Mouse (Mus musculus): ENCODE results near the gene Trim10. TPM values are rescaled to one million over a fixed set of nuclear protein-coding genes. Genes with fewer than 3 reads are reported as not detected.

Trim10 gene
- polyA plus RNA-seq, 1 experiment from 2014 or later: 0.70 TPM

- Histone ChIP-seq H3K4me2 (ENCODE audit: low read length) (no peak overlapping the region), H3K4me1 (ENCODE audit: control insufficient read depth, insufficient read depth, low read length) (0 out of 2 replicates have a peak, but pooled peaks cover 2% of the 10 kb centered on the region), H3K27ac (ENCODE audit: low read length) (no peak overlapping the region), H3K9me3 (replicated peaks; ENCODE audit: control insufficient read depth, low read length, poor library complexity, severe bottlenecking) (no peaks in the 10 kb centered on the region), H3K36me3 (ENCODE audit: control insufficient read depth, insufficient read depth, low read length) (peaks cover 43% of the 10 kb centered on the region), H3K4me3 (ENCODE audit: low read depth, low read length) (no peak overlapping the region), H3K27me3 (ENCODE audit: control insufficient read depth, insufficient read depth, low read depth, low read length) (no peaks in the 10 kb centered on the region), H3K9ac (ENCODE audit: low read depth, low read length) (no peak overlapping the region)
- ATAC-seq: no peak
- 90% methylated on average over 5 of the region's 5 CpGs for WGBS
Observed at GRCm38 (mm10) chr17:36851200-36851599, 18.2 kb upstream of the Trim10 start.

GRCm38 (mm10) chr17:36851627-36852026 is 17.7 kb upstream of the Trim10 start:
- H3K4me2 ChIP-seq (ENCODE audit: low read length): no peak overlapping the region
- 95% methylated on average over 5 of the region's 5 CpGs for WGBS
- H3K4me3 ChIP-seq (ENCODE audit: low read depth, low read length): no peak overlapping the region
- no peak for ATAC-seq
- H3K9ac ChIP-seq (ENCODE audit: low read depth, low read length): no peak overlapping the region
- H3K27ac ChIP-seq (ENCODE audit: low read length): no peak overlapping the region
- 0 out of 2 replicates have a peak, but pooled peaks cover 2% of the 10 kb centered on the region for H3K4me1 ChIP-seq (ENCODE audit: control insufficient read depth, insufficient read depth, low read length)
- H3K27me3 ChIP-seq (ENCODE audit: control insufficient read depth, insufficient read depth, low read depth, low read length): no peaks in the 10 kb centered on the region
- peaks cover 48% of the 10 kb centered on the region for H3K36me3 ChIP-seq (ENCODE audit: control insufficient read depth, insufficient read depth, low read length)
- H3K9me3 ChIP-seq (replicated peaks; ENCODE audit: control insufficient read depth, low read length, poor library complexity, severe bottlenecking): no peaks in the 10 kb centered on the region

- peaks cover 71% of the 10 kb centered on the region for H3K36me3 ChIP-seq (ENCODE audit: control insufficient read depth, insufficient read depth, low read length)
- 97% methylated on average over 3 of the region's 3 CpGs for WGBS
- no peak overlapping the region for H3K9ac ChIP-seq (ENCODE audit: low read depth, low read length)
- H3K4me3 ChIP-seq (ENCODE audit: low read depth, low read length): no peak overlapping the region
- no peak for ATAC-seq
- no peak overlapping the region for H3K27ac ChIP-seq (ENCODE audit: low read length)
- H3K27me3 ChIP-seq (ENCODE audit: control insufficient read depth, insufficient read depth, low read depth, low read length): no peaks in the 10 kb centered on the region
- 0 out of 2 replicates have a peak, but pooled peaks cover 2% of the 10 kb centered on the region for H3K4me1 ChIP-seq (ENCODE audit: control insufficient read depth, insufficient read depth, low read length)
- H3K4me2 ChIP-seq (ENCODE audit: low read length): no peak overlapping the region
- H3K9me3 ChIP-seq (replicated peaks; ENCODE audit: control insufficient read depth, low read length, poor library complexity, severe bottlenecking): no peaks in the 10 kb centered on the region
Observed at GRCm38 (mm10) chr17:36855484-36855883, 13.9 kb upstream of the Trim10 start.

GRCm38 (mm10) chr17:36856236-36856635 is 13.1 kb upstream of the Trim10 start:
- H3K27ac ChIP-seq (ENCODE audit: low read length): no peak overlapping the region
- H3K36me3 ChIP-seq (ENCODE audit: control insufficient read depth, insufficient read depth, low read length): peaks cover 68% of the 10 kb centered on the region
- 95% methylated on average over 4 of the region's 4 CpGs for WGBS
- no peak overlapping the region for H3K4me2 ChIP-seq (ENCODE audit: low read length)
- H3K4me3 ChIP-seq (ENCODE audit: low read depth, low read length): no peak overlapping the region
- no peak overlapping the region for H3K9ac ChIP-seq (ENCODE audit: low read depth, low read length)
- no peaks in the 10 kb centered on the region for H3K9me3 ChIP-seq (replicated peaks; ENCODE audit: control insufficient read depth, low read length, poor library complexity, severe bottlenecking)
- no peak for ATAC-seq
- H3K27me3 ChIP-seq (ENCODE audit: control insufficient read depth, insufficient read depth, low read depth, low read length): no peaks in the 10 kb centered on the region
- H3K4me1 ChIP-seq (ENCODE audit: control insufficient read depth, insufficient read depth, low read length): 0 out of 2 replicates have a peak, but pooled peaks cover 1% of the 10 kb centered on the region

GRCm38 (mm10) chr17:36858181-36858580 is 11.2 kb upstream of the Trim10 start:
- Histone ChIP-seq H3K27me3 (ENCODE audit: control insufficient read depth, insufficient read depth, low read depth, low read length) (no peaks in the 10 kb centered on the region), H3K9me3 (replicated peaks; ENCODE audit: control insufficient read depth, low read length, poor library complexity, severe bottlenecking) (no peaks in the 10 kb centered on the region), H3K36me3 (ENCODE audit: control insufficient read depth, insufficient read depth, low read length) (peaks cover 51% of the 10 kb centered on the region), H3K27ac (ENCODE audit: low read length) (no peak overlapping the region), H3K4me3 (ENCODE audit: low read depth, low read length) (no peak overlapping the region), H3K4me1 (ENCODE audit: control insufficient read depth, insufficient read depth, low read length) (no peaks in the 10 kb centered on the region), H3K4me2 (ENCODE audit: low read length) (no peak overlapping the region), H3K9ac (ENCODE audit: low read depth, low read length) (no peak overlapping the region)
- no peak for ATAC-seq
- WGBS: 98% methylated on average over 3 of the region's 3 CpGs

- Histone ChIP-seq H3K27me3 (ENCODE audit: control insufficient read depth, insufficient read depth, low read depth, low read length) (peaks cover 7% of the 10 kb centered on the region), H3K36me3 (ENCODE audit: control insufficient read depth, insufficient read depth, low read length) (peaks cover 22% of the 10 kb centered on the region), H3K27ac (ENCODE audit: low read length) (no peak overlapping the region), H3K9me3 (replicated peaks; ENCODE audit: control insufficient read depth, low read length, poor library complexity, severe bottlenecking) (no peaks in the 10 kb centered on the region), H3K4me2 (ENCODE audit: low read length) (no peak overlapping the region), H3K4me1 (ENCODE audit: control insufficient read depth, insufficient read depth, low read length) (no peaks in the 10 kb centered on the region), H3K4me3 (ENCODE audit: low read depth, low read length) (no peak overlapping the region), H3K9ac (ENCODE audit: low read depth, low read length) (no peak overlapping the region)
- 71% methylated on average over 2 of the region's 2 CpGs for WGBS
- no peak for ATAC-seq
Observed at GRCm38 (mm10) chr17:36861680-36862079, 7.7 kb upstream of the Trim10 start.

GRCm38 (mm10) chr17:36866719-36867527 is 2.5 kb upstream of the Trim10 start, which contains the start of gene Trim15:
Gene Trim15, minus strand, starts transcription at chr17:36867210.
- 0 out of 2 replicates have a peak, but pooled peaks cover 3% of the 10 kb centered on the region for H3K4me1 ChIP-seq (ENCODE audit: control insufficient read depth, insufficient read depth, low read length)
- peak; percentile 44; the same call in 1 of the 2 replicates for ATAC-seq

GRCm38 (mm10) chr17:36868836-36869235 is 538 bp upstream of the Trim10 start:
- Histone ChIP-seq H3K27me3 (ENCODE audit: control insufficient read depth, insufficient read depth, low read depth, low read length) (peaks cover 14% of the 10 kb centered on the region), H3K9me3 (replicated peaks; ENCODE audit: control insufficient read depth, low read length, poor library complexity, severe bottlenecking) (no peaks in the 10 kb centered on the region), H3K36me3 (ENCODE audit: control insufficient read depth, insufficient read depth, low read length) (no peaks in the 10 kb centered on the region), H3K4me1 (ENCODE audit: control insufficient read depth, insufficient read depth, low read length) (0 out of 2 replicates have a peak, but pooled peaks cover 3% of the 10 kb centered on the region), H3K27ac (ENCODE audit: low read length) (no peak overlapping the region), H3K9ac (ENCODE audit: low read depth, low read length) (no peak overlapping the region), H3K4me3 (ENCODE audit: low read depth, low read length) (no peak overlapping the region), H3K4me2 (ENCODE audit: low read length) (no peak overlapping the region)
- 88% methylated on average over 2 of the region's 2 CpGs for WGBS
- no peak for ATAC-seq

More at GRCm38 (mm10) chr17:36866719-36867527, 2.5 kb upstream of the Trim10 start, which contains the start of gene Trim15:
- Histone ChIP-seq H3K27me3 (ENCODE audit: control insufficient read depth, insufficient read depth, low read depth, low read length) (peaks cover 14% of the 10 kb centered on the region), H3K4me2 (ENCODE audit: low read length) (peak within 1 kb of the TSS; percentile 66), H3K9me3 (replicated peaks; ENCODE audit: control insufficient read depth, low read length, poor library complexity, severe bottlenecking) (no peaks in the 10 kb centered on the region), H3K9ac (ENCODE audit: low read depth, low read length) (peak within 1 kb of the TSS; percentile 56), H3K36me3 (ENCODE audit: control insufficient read depth, insufficient read depth, low read length) (no peaks in the 10 kb centered on the region), H3K4me3 (ENCODE audit: low read depth, low read length) (peak within 1 kb of the TSS; percentile 37), H3K27ac (ENCODE audit: low read length) (no peak within 1 kb of the TSS)
- WGBS: 22% methylated on average over 29 of the region's 29 CpGs
